Mouse (Mus musculus) liver, embryonic 14.5 days (tissue): Measurements from ENCODE around the gene Rasgrp3.

Experiments used
- CTCF ChIP-seq: IDR thresholded peaks from 2 replicates; pipeline ENCODE4 v1.5.1; 2016; ENCODE audit warnings: antibody characterized with exemption, low read depth, control low read depth
- EP300 ChIP-seq: IDR thresholded peaks from 2 replicates; pipeline ENCODE4 v1.6.1; 2016; ENCODE audit warnings: antibody characterized with exemption, low read depth

DNA sequence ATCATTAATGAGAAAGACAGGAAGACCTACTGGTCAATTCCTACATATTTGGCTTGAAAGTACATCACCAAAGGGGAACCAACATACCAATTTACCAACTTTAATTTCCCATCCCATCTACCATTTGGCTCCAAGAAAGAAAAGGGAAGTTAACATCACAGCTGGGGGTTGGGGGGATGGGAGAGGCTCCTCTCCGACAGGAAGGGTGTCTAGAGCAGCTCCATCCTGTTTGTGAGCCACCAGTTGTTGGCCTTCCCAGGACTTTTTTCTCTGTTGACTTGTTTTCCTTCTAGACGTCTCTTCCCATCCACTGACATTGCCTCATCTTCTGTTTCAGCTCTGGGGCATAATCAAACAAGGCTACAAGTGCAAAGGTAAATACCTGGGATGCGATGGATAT lies 88.1 kb downstream of the Rasgrp3 start:
- TF ChIP-seq CTCF (no peak), EP300 (no peak)
